Mouse (Mus musculus) C3H10T1/2 (cell line): ENCODE measurements around the gene Lsr. TPM values are rescaled to one million over a fixed set of nuclear protein-coding genes. Genes with fewer than 3 reads are reported as not detected.

Experiments used
- polyA plus RNA-seq, 2 experiments: library from polyadenylated mRNA; unstranded; fragments of >200 nt; fragmentation: generic; extraction: Trizol; gene quantifications; one replicate each; pipeline ENCODE4 v1.2.1; 2012; ENCODE audit warnings: missing spikeins in 2 of 2

The Lsr gene
- polyA plus RNA-seq = under 1 TPM; 0.02 to 0.09 TPM

GRCm38 (mm10) chr7:30973251-30973500, at the start of gene Lsr:
Lsr (minus strand) TSS chr7:30973464.

DNA sequence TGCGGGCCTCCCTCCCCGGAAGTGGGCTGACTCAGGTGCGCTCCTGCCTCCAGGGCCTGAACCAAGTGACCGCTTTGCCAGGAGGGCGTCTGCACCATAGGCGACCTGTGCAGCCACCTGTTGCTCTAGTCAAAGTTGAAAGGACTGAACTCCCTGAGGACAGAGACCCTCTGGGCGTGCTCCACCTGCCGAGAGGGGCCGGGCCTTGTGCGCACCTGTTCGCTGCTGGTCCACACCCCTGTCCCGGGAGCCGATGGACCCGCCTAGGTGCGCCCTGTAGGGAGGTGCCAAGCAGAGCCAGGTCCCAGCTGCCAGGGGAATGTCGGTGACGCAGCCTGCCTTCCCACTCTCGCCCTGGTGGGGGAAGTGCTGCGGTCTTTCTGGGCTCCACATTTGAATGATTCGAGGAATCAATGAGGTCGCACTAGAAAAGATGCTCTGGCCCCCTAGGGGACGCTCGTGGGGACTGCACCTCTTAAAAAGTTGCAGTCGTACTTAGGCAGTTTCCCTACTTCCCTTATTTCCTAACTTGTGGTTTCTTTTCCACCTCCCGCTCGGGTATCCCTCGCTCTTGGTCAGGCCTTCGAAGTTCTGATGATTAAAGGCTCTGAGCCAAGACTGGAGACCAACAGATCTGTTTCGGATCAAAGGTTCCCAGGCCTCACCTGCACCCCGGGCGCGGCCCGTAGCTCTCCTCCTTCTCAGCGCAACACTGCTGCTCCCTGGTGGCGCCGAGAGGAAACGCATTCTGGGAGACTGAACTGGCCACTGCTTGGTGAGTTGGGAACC, 431 bp upstream of the Lsr start, which contains the start of gene Fam187b:
Gene Fam187b (plus strand): TSS at position 290 of the 789 bp plus-strand sequence.

DNA sequence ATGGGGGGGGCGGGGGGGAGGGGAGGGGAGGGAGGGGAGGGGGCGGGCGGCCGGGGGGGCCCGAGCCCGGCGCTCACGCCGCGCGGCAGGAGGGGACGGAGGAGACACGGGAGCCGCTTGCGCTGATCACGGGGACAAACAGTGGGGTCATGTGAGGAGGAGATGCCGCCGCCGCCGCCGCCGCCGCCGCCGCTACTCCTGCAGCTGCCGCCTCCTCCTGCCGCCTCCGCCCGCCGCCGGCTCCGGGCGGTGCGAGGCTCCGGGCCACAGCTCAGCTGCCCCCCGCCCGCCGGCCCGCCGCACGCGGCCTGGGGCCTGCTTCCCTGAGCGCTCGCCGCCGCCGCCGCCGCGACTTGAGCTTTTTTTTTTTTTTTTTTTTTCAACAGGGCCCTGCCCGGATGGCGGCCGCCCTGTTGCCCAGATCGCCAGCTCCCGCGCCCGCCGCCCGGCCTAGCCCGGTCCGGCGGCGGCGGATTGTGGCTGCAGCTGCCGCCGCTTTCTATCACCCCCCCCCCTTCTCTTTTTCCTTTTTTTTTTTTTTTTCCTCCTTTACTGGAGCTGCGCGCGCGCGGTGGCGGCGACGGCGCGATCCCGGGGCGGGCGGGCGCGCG, 16.4 kb downstream of the Lsr start, which contains the start of gene Usf2:
Gene Usf2 (minus strand): TSS at position 48 of the 611 bp plus-strand sequence.

GRCm38 (mm10) chr7:30943909-30944635, 29.2 kb downstream of the Lsr start, which contains the start of gene Hamp:
Hamp (minus strand) TSS chr7:30944032.

DNA sequence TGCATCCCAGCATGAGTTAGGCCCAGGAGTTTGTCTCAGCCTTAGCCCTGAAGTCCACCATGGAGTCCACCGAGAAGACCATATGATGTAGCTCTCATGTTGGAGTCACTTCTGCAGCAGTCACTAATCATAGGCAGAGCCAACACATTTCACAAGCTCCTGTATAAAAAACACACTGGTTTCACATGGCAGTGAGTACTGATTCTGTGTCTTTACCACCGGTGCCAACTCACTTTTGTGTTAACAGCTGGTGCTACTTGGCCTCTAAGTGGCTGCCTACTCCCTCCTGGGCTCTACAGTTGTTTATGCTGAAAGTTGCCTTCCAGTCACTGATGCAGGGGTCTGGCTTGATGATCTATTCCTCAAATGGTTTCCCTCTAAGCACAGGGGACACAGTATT, 48.7 kb downstream of the Lsr start, which contains the start of gene Hamp2:
Gene Hamp2 (minus strand): TSS at position 101 of the 400 bp plus-strand sequence.

GRCm38 (mm10) chr7:30914732-30915131, 58.5 kb downstream of the Lsr start, which contains the start of gene Mag:
Mag (minus strand) TSS chr7:30914873.

Other genes with a start within 250 kb of the Lsr start
- gene Tmem147, start 243.9 kb downstream of the Lsr start, polyA plus RNA-seq = 100 to 1,000 TPM; 160 to 238 TPM
- not detected for gene Gapdhs, start 229.8 kb downstream of the Lsr start, polyA plus RNA-seq
- 1 to 10 TPM; 1.0 to 2.6 TPM for gene Sbsn, start 222.0 kb downstream of the Lsr start, polyA plus RNA-seq
- not detected for gene Dmkn, start 209.7 kb downstream of the Lsr start, polyA plus RNA-seq
- gene Krtdap, start 185.6 kb downstream of the Lsr start, polyA plus RNA-seq = not detected
- gene Ffar2, start 149.7 kb downstream of the Lsr start, polyA plus RNA-seq = not detected
- gene Ffar3, start 117.3 kb downstream of the Lsr start, polyA plus RNA-seq = not detected
- not detected for gene Ffar1, start 111.9 kb downstream of the Lsr start, polyA plus RNA-seq
- under 1 TPM in 1 of 2 experiments, not detected in 1; 0.01 TPM for gene Cd22, start 93.1 kb downstream of the Lsr start, polyA plus RNA-seq
- under 1 TPM; 0.01 TPM for gene Mag, start 58.6 kb downstream of the Lsr start, polyA plus RNA-seq
- gene Hamp2, start 48.8 kb downstream of the Lsr start, polyA plus RNA-seq = not detected
- not detected for gene Hamp, start 29.4 kb downstream of the Lsr start, polyA plus RNA-seq
- 10 to 100 TPM; 71.5 to 88.2 TPM for gene Usf2, start 16.7 kb downstream of the Lsr start, polyA plus RNA-seq
- under 1 TPM in 1 of 2 experiments, not detected in 1; 0.06 TPM for gene Fam187b, start 326 bp upstream of the Lsr start, polyA plus RNA-seq
- 100 to 1,000 TPM; 125 to 479 TPM for gene Fxyd5, start 69.0 kb upstream of the Lsr start, polyA plus RNA-seq
- gene Fxyd7, start 78.0 kb upstream of the Lsr start, polyA plus RNA-seq = 1 to 10 TPM in 1 of 2 experiments, under 1 TPM in 1; 0.15 to 3.2 TPM
- gene Fxyd1, start 83.7 kb upstream of the Lsr start, polyA plus RNA-seq = 100 to 1,000 TPM in 1 of 2 experiments, 1 to 10 TPM in 1; 1.7 to 401 TPM
- gene Lgi4, start 85.9 kb upstream of the Lsr start, polyA plus RNA-seq = 1 to 10 TPM in 1 of 2 experiments, under 1 TPM in 1; 0.30 to 7.8 TPM
- 1 to 10 TPM in 1 of 2 experiments, under 1 TPM in 1; 0.46 to 5.8 TPM for gene Fxyd3, start 103.2 kb upstream of the Lsr start, polyA plus RNA-seq
- under 1 TPM; 0.07 to 0.81 TPM for gene Hpn, start 141.8 kb upstream of the Lsr start, polyA plus RNA-seq
- gene Scn1b, start 153.5 kb upstream of the Lsr start, polyA plus RNA-seq = 10 to 100 TPM; 16.2 to 38.9 TPM
- gene Gramd1a, start 182.4 kb upstream of the Lsr start, polyA plus RNA-seq = 10 to 100 TPM; 10.9 to 53.2 TPM